Mouse (Mus musculus) Muller cell, postnatal 12 days (primary cell): ENCODE data around the gene Sh3pxd2b.
A peak's percentile ranks its signal among the peaks of the same experiment; 100 is the strongest.

Experiments used
- DNase-seq: peaks from one replicate; pipeline ENCODE4 v3.0.0-alpha.2; 2015; ENCODE audit errors: inconsistent ontology term

Sh3pxd2b gene

DNA sequence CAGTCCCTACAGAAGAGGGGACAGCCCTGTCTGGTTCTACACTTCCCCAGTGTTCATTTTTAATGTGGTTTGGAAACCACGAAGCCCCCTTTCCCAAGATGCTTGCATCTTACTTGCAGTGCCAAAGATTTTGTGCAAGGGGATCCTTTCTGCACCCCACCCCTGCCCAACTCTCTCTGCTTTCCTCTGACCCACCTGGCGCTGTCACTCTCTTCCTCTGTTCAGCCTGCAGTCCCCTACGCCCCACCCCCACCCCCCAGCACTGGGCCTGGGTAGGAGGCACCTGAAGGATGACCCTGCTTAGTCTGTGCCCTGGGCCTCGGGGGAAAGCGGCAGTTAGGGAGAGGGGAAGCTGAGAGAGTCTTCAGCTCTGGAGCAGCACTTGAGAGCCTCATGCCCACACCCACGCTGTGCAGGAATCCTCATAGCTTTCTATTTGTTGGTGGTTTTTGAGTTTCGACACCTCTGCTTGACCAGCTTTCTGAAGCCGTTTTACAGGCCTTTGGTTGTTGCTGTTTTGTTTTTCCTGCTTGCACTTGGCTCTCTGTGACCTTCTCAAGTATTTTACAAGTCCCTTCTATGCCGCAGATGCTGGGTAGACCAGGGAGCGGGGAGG lies 77.5 kb downstream of the Sh3pxd2b start:
- no peak for DNase-seq

DNA sequence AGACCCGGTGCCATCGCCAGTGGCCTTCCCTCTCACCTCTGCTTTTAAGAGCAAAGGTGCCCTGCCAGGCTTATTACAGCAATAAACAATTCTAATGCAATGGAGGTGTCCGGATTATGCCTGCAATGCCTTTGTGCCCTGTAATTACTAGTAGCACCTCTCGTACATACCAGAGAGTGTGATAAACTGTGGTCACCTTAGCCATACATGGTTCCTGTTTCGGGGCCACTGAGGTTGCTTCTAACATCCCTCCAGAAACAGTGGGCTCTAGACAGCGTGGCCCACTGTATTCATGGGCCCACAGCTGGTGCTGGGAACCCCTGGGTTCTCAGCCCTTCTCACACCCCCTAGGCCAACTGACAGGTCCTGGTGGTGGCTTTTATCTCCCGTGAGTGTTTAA lies 79.9 kb downstream of the Sh3pxd2b start:
- DNase-seq: no peak

GRCm38 (mm10) chr11:32435410-32436060 lies 87.9 kb downstream of the Sh3pxd2b start:
- peak; percentile 86 for DNase-seq

DNA sequence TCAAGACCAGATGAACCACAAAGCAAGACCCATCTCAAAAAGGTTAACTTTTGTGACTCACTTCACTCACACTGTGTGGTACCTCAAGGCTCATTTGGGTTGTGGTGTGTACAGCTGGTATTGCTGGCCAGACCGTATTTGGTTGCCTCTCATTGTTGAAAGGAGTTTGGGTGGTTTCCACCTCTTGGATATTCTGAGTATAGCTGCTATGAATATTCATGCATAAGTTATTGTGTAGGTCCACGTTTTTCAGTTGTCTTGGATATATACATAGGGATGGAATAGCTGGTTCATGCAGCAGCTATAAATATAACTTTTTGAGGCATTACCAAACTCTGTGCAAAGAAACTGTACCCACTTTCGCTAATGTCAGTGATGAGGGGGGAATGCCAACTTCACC lies 95.0 kb downstream of the Sh3pxd2b start:
- DNase-seq: no peak

DNA sequence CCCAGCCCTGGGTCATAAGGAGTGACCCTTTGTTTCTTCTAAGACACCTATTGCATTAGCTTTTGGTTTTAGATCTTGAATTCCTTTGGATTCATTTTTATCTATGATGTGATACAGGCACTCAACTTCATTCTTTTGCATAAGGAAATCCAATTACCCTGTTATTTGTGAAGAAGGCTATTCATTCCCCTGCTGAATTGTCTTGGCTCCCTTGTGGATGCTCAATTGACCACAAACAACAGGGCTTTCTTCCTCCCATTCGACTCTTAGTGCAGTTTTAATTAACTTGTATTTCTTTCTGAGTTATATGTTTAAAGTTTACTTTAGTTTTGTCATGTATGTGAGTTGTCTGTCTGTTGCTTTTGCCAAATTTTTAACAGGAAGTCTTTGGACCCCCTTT lies 96.6 kb downstream of the Sh3pxd2b start:
- peak; percentile 85 for DNase-seq

- DNase-seq: no peak
Measured at GRCm38 (mm10) chr11:32445135-32445534, 97.5 kb downstream of the Sh3pxd2b start.

GRCm38 (mm10) chr11:32445637-32446226 lies 98.1 kb downstream of the Sh3pxd2b start:
- no peak for DNase-seq

- DNase-seq: peak; percentile 25
Measured at GRCm38 (mm10) chr11:32450216-32450615, 102.6 kb downstream of the Sh3pxd2b start.

GRCm38 (mm10) chr11:32451306-32451705 lies 103.7 kb downstream of the Sh3pxd2b start:
- no peak for DNase-seq

DNA sequence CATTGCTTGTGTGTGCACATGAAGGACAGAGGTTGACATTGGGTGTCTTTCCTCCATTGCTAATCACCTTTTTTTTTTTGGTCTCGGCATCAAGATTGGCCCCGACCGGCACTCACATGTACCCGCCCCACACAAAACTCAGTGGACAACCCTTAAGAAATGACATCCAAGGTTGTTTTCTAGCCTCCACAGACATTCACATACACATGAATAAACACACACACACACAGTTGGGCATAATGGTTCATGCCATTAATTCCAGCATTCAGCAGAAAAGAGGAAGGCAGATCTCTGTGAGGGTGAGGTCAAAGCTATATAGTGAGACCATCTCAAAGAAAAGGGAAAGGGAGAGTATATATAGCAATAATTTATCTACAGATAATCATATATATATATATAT lies 105.1 kb downstream of the Sh3pxd2b start:
- no peak for DNase-seq

GRCm38 (mm10) chr11:32453353-32453915 lies 105.8 kb downstream of the Sh3pxd2b start:
- DNase-seq: no peak

DNA sequence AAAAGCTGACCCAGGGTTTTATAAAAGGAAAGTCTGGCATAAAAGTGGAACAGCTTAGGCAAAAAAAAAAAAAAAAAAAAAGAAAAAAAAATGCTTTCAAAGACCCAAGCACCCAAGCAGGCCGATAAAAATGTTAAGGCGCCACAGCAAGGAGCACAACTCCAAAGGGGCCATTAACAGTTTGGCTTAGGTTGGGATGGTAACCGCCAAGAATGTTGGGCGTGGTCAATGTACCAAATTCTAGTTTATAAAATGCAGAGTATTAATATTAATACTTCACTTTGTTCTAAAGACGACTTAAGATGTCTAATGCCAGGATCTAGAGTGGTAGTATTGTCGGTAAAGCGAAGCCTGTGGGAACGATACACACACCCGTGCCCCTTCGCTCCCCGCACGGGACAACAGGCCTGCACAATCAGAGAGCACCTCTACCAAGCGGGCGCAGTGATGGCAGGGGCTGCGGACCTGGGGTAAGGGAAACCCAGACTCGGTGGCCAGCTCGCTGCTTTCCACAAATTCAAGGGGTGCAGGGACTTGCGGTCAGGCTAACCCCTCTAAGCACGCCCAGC lies 106.7 kb downstream of the Sh3pxd2b start:
- DNase-seq: no peak

DNA sequence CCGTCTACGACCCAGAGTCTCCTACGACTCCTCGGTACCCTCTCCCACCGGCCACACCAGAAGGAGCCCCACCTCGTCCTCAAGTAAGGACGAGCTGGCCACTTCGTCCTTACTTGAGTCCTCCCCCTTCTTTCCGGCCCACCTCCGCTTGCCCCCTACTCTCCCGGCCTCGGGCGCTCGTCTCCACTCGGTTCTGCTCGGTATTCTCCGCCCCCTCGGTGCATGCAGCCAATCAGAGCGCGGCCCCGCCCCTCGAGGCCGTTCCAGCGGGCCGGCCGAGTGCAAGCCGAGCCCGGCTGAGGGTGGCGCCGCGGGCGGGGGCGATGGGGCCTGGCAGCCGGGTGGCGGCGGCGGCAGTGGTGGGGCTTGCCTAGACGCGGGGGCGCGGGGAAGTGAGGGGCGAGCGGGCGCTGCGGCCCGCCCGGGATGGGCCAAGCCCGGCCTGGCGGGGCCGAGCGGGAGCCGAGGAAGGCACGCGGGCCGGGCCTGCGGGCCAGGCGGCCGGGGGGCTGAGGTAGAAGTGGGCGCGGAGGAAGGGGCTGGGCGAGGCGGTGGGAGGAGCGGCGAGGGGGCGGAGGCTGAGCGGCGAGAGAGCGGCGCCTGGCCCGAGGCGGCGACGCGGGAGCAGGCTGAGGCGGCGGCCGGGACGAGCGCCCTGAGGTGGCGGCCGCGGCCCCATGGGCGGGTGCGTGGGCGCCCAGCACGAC lies 107.3 kb downstream of the Sh3pxd2b start, which contains the start of gene Ubtd2:
Gene Ubtd2 (plus strand): TSS at position 571 of the 707 bp plus-strand sequence.
- peak; percentile 97 for DNase-seq

DNA sequence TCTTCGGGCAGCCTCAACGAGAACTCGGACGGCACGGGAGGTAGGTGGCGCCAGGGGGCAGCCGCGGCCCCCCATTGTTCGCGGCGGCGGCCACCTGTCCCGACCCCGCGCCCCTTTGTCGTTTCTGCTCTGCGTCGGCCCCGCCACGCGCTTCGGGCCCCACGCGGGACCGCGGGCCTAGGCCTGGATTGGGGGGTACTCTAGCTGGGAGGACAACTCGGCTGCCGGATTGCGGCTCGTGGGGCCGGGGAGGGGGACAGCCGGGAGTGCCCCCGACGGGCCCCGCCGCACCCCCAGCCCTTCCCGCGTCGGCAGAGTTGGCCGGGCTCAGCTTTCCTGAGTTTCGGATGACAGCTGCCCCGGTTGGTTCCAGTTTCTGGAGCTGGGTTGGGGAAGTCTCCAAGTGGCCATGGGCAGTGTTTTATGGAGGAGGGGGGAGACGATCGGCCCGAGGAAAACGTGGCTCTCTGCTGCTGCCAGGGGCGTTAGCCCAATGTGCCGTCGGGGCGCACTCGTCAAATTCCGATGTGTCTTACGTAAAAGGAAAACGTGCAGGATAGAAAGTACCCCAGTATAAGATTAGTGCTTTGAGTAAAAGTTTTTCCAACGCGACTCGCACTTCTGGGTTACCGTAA lies 108.0 kb downstream of the Sh3pxd2b start:
- DNase-seq: peak; percentile 61

DNA sequence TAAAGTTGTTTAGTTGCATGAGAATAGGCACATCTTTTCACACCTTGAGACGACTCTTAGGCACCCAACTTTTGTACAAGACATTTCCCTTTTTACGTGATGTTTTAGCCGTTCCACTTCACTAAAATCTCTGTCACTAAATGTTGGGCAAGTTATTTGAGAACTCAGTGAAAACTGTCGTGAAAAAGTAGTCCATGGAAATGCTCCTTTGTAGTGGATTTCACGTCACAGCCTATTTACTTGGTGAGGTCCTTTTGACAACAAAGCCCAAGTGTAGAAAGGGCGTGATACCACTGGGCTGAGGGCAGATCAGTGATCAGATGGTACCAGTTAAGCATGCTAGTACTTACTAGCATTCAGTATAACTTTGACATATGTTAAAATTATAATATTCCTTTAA lies 108.7 kb downstream of the Sh3pxd2b start:
- peak; percentile 42 for DNase-seq

- DNase-seq: no peak
Measured at GRCm38 (mm10) chr11:32464282-32464681, 116.7 kb downstream of the Sh3pxd2b start.

- no peak for DNase-seq
Measured at GRCm38 (mm10) chr11:32471925-32472324, 124.3 kb downstream of the Sh3pxd2b start.

DNA sequence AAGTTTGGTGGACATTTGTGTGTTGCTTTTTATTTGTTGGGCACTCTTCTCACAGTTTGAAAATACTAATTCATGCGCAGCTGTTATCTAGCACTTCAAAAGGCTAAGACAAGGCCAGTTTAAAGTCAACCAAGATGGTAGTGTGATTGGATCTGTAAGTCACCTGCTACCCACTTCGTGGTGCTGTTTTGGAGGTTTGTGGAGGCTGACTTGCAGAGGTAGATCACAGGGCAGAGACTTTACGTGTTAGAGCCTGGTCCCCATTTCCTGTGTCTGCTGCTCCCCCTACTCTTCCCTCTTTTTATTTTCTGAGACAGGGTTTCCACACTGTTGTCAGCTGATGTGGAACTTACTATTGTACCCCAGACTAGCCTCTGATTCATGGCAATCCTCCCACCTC lies 127.1 kb downstream of the Sh3pxd2b start:
- DNase-seq: no peak

DNA sequence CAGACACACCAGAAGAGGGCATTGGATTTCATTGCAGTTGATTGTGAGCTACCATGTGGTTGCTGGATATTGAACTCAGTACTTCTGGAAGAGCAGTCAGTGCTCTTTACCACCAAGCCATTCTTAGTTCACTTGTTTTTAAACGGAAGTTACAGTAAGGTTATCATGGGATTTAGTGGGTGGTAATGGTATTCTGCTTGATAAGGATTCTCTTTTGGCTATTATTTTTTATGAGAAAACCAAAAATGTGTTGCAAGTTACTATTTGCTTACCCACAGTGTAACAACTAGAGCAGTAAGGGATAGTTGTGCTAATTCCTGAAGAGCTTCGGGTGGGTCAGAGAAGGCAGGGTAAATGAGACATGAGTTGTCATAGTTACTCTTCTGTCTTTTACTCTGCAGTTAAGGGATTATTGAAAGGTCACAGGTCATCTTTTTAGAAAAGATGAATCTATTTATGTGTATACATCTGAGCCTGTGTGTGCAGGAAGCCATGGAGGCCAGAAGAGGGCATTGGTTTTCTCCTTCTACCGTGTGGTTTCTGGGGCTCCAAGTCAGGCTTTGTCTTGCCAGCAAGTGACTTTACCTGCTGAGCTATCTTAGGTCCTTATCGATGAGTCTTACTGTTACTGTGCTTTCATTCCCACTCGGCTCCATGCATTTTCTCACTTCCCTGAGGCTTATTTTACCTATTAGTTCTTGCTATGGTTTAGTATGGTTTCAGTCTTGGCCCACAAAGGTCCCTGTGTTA lies 128.0 kb downstream of the Sh3pxd2b start:
- no peak for DNase-seq
